Mouse (Mus musculus) hindbrain, embryonic 11.5 days (tissue): ENCODE measurements around the gene Aldoart2. TPM values are rescaled to one million over a fixed set of nuclear protein-coding genes. Genes with fewer than 3 reads are reported as not detected.
"Not testable (repeated sequence)": the region's sequence is repeated elsewhere in the genome, so short reads cannot be mapped to it uniquely, and the experiment has no call there.

Experiments used
- ATAC-seq: fragments of 200-750 bp; cut with Nextera tagmentation; 2 replicates; pipeline ENCODE4 v1.8.0; 2017; ENCODE audit warnings: mild to moderate bottlenecking, moderate TSS enrichment, moderate library complexity; ENCODE audit not compliant: low FRiP score
- DNase-seq: peaks from one replicate; pipeline ENCODE4 v3.0.0-alpha.2; 2015; ENCODE audit warnings: low spot score
- H3K27ac ChIP-seq: fragments of 300-500 bp; sonication (generic); 2 replicates; pipeline ENCODE4 v1.5.1; 2014; ENCODE audit warnings: mild to moderate bottlenecking, low read depth, low read length
- H3K27me3 ChIP-seq: fragments of 300-500 bp; sonication (generic); 2 replicates; pipeline ENCODE4 v1.6.1; 2014; ENCODE audit warnings: mild to moderate bottlenecking, low read length, moderate library complexity, mixed read lengths; ENCODE audit not compliant: control insufficient read depth, insufficient read depth
- H3K36me3 ChIP-seq: fragments of 300-500 bp; sonication (generic); 2 replicates; pipeline ENCODE4 v1.6.1; 2014; ENCODE audit warnings: mild to moderate bottlenecking, low read length, moderate library complexity, mixed read lengths; ENCODE audit not compliant: control insufficient read depth, insufficient read depth
- H3K4me1 ChIP-seq: fragments of 300-500 bp; sonication (generic); replicated peaks from 2 replicates; pipeline ENCODE4 v1.6.1; 2014; ENCODE audit warnings: low read length, mixed read lengths; ENCODE audit not compliant: control insufficient read depth, insufficient read depth
- H3K4me2 ChIP-seq: fragments of 300-500 bp; sonication (generic); replicated peaks from 2 replicates; pipeline ENCODE4 v1.6.1; 2014; ENCODE audit warnings: mild to moderate bottlenecking, low read depth, low read length
- H3K4me3 ChIP-seq: fragments of 300-500 bp; sonication (generic); 2 replicates; pipeline ENCODE4 v1.5.1; 2014; ENCODE audit warnings: low read depth, low read length
- H3K9ac ChIP-seq: fragments of 300-500 bp; sonication (generic); 2 replicates; pipeline ENCODE4 v1.6.1; 2014; ENCODE audit warnings: low read depth, low read length
- H3K9me3 ChIP-seq: fragments of 300-500 bp; sonication (generic); 2 replicates; pipeline ENCODE4 v1.6.1; 2016; ENCODE audit warnings: low read length; ENCODE audit not compliant: control insufficient read depth
- WGBS: fragments of 180-500 bp; shearing (Covaris S2); extraction: QIAGEN DNeasy Blood & Tissue Kit; methylation state at CpG from one replicate; pipeline ENCODE4 v1.1.7; 2014; 5-methylcytosine and 5-hydroxymethylcytosine counted together
- polyA plus RNA-seq: library from polyadenylated mRNA; unstranded; fragments of >200 nt; fragmentation: Nextera tagmentation; extraction: Ambion mirVana; gene quantifications from 2 replicates; pipeline ENCODE4 v1.2.1, GENCODE M21; 2014

Gene Aldoart2
- polyA plus RNA-seq, result not detected in 2 replicates

DNA sequence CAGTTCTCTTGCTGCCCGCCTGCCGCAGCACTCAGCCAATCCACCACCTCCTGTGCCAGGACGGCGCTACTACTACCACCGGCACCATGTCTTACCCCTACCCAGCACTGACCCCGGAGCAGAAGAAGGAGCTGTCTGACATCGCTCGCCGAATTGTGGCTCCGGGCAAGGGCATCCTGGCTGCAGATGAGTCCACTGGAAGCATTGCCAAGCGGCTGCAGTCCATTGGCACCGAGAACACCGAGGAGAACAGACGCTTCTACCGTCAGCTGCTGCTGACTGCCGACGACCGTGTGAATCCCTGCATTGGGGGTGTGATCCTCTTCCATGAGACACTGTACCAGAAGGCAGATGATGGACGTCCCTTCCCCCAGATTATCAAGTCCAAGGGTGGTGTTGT lies at the start of gene Aldoart2:
Aldoart2 (plus strand) TSS at position 34 of the 400 bp plus-strand sequence.
- H3K27ac ChIP-seq, result no peak within 1 kb of the TSS
- H3K27me3 ChIP-seq, result no peaks in the 10 kb centered on the region
- H3K9me3 ChIP-seq, result no peaks in the 10 kb centered on the region
- H3K4me2 ChIP-seq, result no peak within 1 kb of the TSS
- WGBS, result 94% methylated on average over 19 of the region's 19 CpGs
- H3K36me3 ChIP-seq, result no peaks in the 10 kb centered on the region
- DNase-seq (no peak), ATAC-seq (no peak)
- H3K9ac ChIP-seq, result no peak within 1 kb of the TSS
- H3K4me3 ChIP-seq, result no peak within 1 kb of the TSS
- no peaks in the 10 kb centered on the region for H3K4me1 ChIP-seq

DNA sequence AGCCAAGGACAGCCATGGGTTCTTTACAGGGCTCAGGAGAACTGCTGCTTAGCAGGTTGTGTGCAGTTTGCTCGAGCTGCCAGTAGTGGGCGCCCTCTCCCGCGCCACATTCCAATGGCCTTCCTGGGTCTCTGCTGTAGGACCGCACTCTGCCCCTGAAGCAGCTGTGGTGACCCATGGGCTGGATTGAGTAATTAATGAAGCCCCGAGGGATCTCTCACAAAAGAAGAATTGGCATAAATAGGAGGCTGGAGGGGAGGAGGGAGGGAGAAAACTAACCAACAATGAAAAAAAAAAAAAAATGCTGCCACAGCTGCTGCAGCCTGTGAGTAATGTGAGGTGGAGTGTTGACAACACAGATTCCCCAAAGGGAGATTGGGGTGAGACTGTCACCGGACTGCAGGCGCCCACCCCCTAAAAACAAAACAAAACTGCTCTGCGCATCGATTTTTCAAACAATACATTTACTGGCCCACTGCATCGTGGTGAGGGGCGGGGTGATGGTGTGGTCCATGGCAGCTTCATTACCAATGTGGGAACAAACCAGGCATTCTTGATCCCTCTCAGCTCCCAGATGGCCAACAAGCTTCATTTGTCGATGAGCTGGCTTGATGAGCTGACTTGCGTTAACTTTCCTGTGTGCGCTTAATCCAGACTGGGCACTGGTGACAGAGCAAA lies 46.8 kb upstream of the Aldoart2 start:
- H3K4me2 ChIP-seq, result no peak overlapping the region
- no peaks in the 10 kb centered on the region for H3K9me3 ChIP-seq
- H3K27me3 ChIP-seq, result no peaks in the 10 kb centered on the region
- H3K4me3 ChIP-seq, result no peak overlapping the region
- H3K27ac ChIP-seq, result no peak overlapping the region
- no peak overlapping the region for H3K9ac ChIP-seq
- H3K4me1 ChIP-seq, result no peaks in the 10 kb centered on the region
- peak; percentile 85 for ATAC-seq
- DNase-seq, result peak; percentile 83
- WGBS, result 37% methylated on average over 15 of the region's 15 CpGs
- no peaks in the 10 kb centered on the region for H3K36me3 ChIP-seq

DNA sequence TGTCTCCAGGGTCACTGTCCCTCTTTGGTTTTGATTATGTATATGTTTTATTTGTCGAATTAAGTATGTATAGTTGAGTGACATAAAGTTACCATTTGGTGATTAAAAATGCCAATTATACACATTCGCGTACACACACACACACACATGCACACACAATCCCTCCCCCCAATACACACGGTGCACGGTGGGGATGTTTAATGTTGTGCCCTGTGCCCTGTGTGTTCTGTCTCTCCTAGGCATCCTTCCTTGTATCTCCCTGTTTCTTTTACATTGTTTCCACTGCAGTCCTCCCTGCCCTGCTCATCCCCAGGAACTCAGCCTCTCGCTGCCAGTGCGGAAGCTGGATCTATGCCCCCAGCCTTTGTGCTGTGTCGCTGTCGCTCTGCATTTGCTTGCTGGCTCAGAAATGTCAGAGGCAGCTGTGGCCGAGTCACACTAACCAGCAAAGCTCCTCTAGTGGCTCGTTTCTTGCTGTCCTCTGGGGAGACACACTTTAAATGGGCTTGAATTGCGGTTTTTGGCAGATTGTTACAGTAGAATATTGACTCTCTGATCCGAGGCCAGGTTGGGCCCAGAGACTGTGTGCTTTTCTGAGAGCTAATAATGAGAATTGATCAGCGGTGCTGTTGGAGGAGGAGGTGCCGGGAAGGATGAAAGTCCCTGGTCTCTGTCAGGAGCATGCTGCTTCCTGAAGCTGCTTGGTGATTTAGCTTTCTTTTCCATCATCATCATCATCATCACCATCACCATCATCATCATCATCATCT lies 37.9 kb upstream of the Aldoart2 start:
- H3K27ac ChIP-seq, result no peak overlapping the region
- ATAC-seq, result peak; percentile 27; the same call in 1 of the 2 replicates
- H3K9ac ChIP-seq, result no peak overlapping the region

DNA sequence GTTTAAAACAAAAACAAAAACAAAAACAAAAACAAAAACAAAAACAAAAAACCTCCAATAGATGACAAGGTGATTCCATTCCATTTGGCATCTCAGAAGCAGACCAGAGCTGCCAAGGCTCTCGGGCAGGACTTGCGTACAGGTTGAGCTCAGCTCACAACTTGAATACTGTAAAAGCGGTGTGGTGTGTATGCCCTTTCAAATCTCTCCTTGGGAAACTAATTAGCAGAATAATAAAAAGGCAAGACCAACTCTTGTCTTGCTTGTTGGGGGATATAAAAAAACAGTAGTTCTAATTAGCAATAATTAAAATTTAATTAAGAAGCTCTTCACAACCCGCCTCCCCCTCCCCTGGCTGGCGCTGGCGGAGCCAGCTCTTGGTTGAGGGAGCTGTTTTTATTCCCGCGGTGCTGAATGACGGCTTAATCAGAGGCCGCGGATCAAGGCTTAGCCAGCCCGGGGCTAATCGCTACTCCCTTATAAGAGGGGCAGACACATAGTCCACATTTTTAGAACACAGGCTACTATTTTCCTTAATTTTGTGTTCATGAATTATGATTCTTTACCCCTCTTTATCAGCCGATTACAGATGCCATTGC lies 28.4 kb upstream of the Aldoart2 start:
- no peaks in the 10 kb centered on the region for H3K4me1 ChIP-seq
- WGBS, result 9% methylated on average over 14 of the region's 14 CpGs

More for the DNA sequence above, 37.9 kb upstream of the Aldoart2 start:
- Histone ChIP-seq H3K36me3 (no peaks in the 10 kb centered on the region), H3K27me3 (no peaks in the 10 kb centered on the region), H3K4me1 (no peaks in the 10 kb centered on the region), H3K9me3 (no peaks in the 10 kb centered on the region), H3K4me3 (no peak overlapping the region), H3K4me2 (no peak overlapping the region)
- DNase-seq, result no peak
- 67% methylated on average over 15 of the region's 15 CpGs for WGBS

DNA sequence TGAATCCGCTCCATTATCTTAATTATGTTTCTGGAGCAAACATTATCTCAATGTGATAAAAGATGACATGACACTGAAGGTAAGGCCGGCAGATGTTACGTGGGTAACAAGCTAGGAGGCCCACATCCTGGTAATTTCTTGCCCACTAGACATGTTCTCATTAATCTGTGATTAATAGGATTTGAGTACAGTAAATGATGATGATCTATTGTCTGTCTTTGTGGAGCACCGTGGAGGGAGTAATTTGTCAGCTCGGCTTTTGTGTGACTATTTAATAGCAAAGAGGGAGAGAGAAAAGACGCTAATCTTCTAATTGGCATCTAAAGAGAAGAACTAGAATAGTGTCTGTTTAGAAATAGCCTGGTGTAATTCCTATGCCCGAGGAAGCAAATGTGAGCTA lies 27.3 kb upstream of the Aldoart2 start:
- 57% methylated on average over 7 of the region's 7 CpGs for whole genome bisulfite sequencing
- 0 out of 2 replicates have a peak overlapping the region, but pooled peaks have one; percentile 25 for H3K27ac ChIP-seq
- no peak overlapping the region for H3K4me2 ChIP-seq
- 0 out of 2 replicates have a peak, but pooled peaks have one; percentile 45 for ATAC-seq
- no peaks in the 10 kb centered on the region for H3K36me3 ChIP-seq
- no peak overlapping the region for H3K9ac ChIP-seq
- no peaks in the 10 kb centered on the region for H3K9me3 ChIP-seq
- H3K4me3 ChIP-seq, result no peak overlapping the region
- H3K27me3 ChIP-seq, result no peaks in the 10 kb centered on the region; the same call in 1 of the 2 replicates
- H3K4me1 ChIP-seq, result no peaks in the 10 kb centered on the region
- DNase-seq, result no peak

More for the DNA sequence above, 28.4 kb upstream of the Aldoart2 start:
- DNase-seq (peak; percentile 59), ATAC-seq (no peak)
- Histone ChIP-seq H3K36me3 (no peaks in the 10 kb centered on the region), H3K4me3 (no peak overlapping the region), H3K9ac (no peak overlapping the region), H3K27me3 (no peaks in the 10 kb centered on the region; the same call in 1 of the 2 replicates), H3K9me3 (no peaks in the 10 kb centered on the region), H3K4me2 (no peak overlapping the region), H3K27ac (no peak overlapping the region)

DNA sequence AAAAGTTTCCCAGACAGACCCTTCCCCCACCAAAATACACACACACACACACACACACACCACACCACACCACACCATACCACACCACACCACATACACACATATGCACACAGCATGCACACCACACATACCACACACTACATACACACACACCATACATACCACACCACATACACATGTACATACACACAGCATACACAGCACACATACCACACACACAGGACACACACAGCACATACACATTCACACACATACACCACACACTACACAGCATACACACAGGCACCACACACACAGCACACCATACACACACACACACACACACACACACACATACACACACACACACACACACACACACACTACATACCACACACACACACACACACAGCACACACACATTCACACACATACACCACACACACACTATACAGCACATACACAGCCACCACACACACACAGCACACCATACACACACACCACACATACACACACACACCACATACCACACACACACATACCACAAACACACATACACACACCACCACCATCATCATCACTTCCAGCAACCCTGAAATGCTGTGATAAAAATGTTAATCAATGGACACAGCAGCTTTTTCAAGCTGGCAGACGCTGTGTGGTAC lies 26.6 kb upstream of the Aldoart2 start:
- no peak overlapping the region for H3K4me3 ChIP-seq
- ATAC-seq (peak; percentile 76), DNase-seq (no peak)
- WGBS, result 93% methylated on average over 1 of the region's 1 CpGs
- H3K9ac ChIP-seq, result no peak overlapping the region
- no peaks in the 10 kb centered on the region; the same call in 1 of the 2 replicates for H3K27me3 ChIP-seq
- no peaks in the 10 kb centered on the region for H3K9me3 ChIP-seq
- H3K4me2 ChIP-seq, result no peak overlapping the region
- no peaks in the 10 kb centered on the region for H3K36me3 ChIP-seq
- no peaks in the 10 kb centered on the region for H3K4me1 ChIP-seq
- H3K27ac ChIP-seq, result no peak overlapping the region

DNA sequence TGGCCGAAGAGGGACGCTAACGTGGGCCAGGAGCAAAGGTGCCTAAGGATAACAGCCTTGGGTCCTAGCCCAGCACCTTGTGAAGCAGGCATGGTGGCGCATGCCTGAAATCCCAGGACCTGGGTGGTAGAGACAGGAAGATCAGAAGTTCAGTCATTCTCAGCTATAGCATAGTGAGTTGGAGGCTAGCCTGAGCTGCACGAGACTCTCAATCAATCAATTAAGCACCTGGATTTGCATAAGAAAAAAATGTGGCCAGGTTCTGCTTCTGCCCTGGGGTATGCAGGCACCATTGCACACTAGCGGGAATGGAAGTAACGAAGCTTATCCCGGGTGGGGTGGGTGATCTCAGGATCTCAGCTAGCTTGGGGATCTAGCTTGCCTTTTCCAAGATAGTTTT lies 25.9 kb upstream of the Aldoart2 start:
- Histone ChIP-seq H3K4me3 (no peak overlapping the region), H3K4me2 (no peak overlapping the region), H3K27me3 (no peaks in the 10 kb centered on the region; the same call in 1 of the 2 replicates), H3K36me3 (no peaks in the 10 kb centered on the region), H3K9ac (no peak overlapping the region), H3K9me3 (no peaks in the 10 kb centered on the region), H3K27ac (no peak overlapping the region), H3K4me1 (no peaks in the 10 kb centered on the region)
- no peak for ATAC-seq
- 65% methylated on average over 8 of the region's 8 CpGs for WGBS
- no peak for DNase-seq

DNA sequence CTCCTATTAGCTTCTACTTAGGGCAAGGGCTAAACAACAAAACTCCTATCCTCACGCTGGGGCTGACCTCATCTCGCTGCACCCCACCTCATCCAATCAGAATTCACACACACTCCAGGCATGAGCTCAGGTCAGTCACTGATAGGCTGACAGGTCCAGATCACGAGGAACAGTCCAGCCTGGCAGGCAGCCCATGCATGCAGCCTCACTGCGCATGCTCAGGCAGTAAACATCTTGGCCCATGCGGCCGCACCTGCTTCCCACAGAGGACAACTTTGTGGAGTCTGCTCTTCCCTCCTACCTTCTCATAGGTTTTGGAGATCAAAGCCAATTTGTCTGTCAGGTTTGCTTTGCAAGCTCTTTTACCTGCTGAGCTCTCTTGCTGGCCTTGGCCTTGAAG lies 10.1 kb upstream of the Aldoart2 start:
- not testable (repeated sequence) for H3K36me3 ChIP-seq, ATAC-seq, H3K27ac ChIP-seq, DNase-seq, H3K9me3 ChIP-seq, H3K4me2 ChIP-seq, H3K27me3 ChIP-seq, H3K4me3 ChIP-seq, H3K9ac ChIP-seq, H3K4me1 ChIP-seq
- WGBS, result 82% methylated on average over 6 of the region's 6 CpGs
